In genomic region chr4:40268204-40268813, GRCm38 (mm10) we compare ENCODE assay signal across 8 mouse cellular contexts. TPM values are rescaled to one million over a fixed set of nuclear protein-coding genes. Genes with fewer than 3 reads are reported as not detected.
DNase-seq lines count a peak whose midpoint lies in the region; ATAC-seq lines count a peak whose summit lies in the region.

No protein-coding gene starts in this region.

- peak overlapping the region; percentile 81 for H3K4me3 ChIP-seq in hindbrain, embryonic 11.5 days (ENCODE audit: low read depth, low read length)

- H3K9me3 ChIP-seq in hindbrain, embryonic 11.5 days (ENCODE audit: control insufficient read depth, low read length) = no peaks in the 10 kb centered on the region

- no peaks in the 10 kb centered on the region for H3K4me1 ChIP-seq in hindbrain, embryonic 11.5 days (replicated peaks; ENCODE audit: control insufficient read depth, insufficient read depth, low read length)

- WGBS in hindbrain, embryonic 11.5 days = under 1% methylated on average over 38 of the region's 50 CpGs

- peak; percentile 76 for ATAC-seq in frontal cortex, adult (ENCODE audit: low TSS enrichment)
- ATAC-seq in hindbrain, embryonic 11.5 days (ENCODE audit: low FRiP score) = peak; percentile 86

- DNase-seq in MEL-GATA-1-ER (ENCODE audit: extremely low read depth, low read depth) = peak; percentile 54
- peak; percentile 78 for DNase-seq in cerebellum, adult 8-10 months
- peak; percentile 95 for DNase-seq in hindbrain, embryonic 11.5 days (ENCODE audit: low spot score)
- DNase-seq in layer of hippocampus, postnatal 10 days (ENCODE audit: low spot score in 2 of 2) = peak; percentile 95 to 96
- DNase-seq in lung, postnatal 10 days = peak; percentile 95
- DNase-seq in ovary, postnatal 36 days (ENCODE audit: low spot score) = peak; percentile 93
- peak; percentile 95 for DNase-seq in thymus, postnatal 25 days

- H3K4me2 ChIP-seq in hindbrain, embryonic 11.5 days (replicated peaks; ENCODE audit: low read depth, low read length) = peak overlapping the region; percentile 68

- no peaks in the 10 kb centered on the region; the same call in 1 of the 2 replicates for H3K36me3 ChIP-seq in hindbrain, embryonic 11.5 days (ENCODE audit: control insufficient read depth, insufficient read depth, low read length)

- H3K27me3 ChIP-seq in hindbrain, embryonic 11.5 days (ENCODE audit: control insufficient read depth, insufficient read depth, low read length) = no peaks in the 10 kb centered on the region

- H3K9ac ChIP-seq in hindbrain, embryonic 11.5 days (ENCODE audit: low read depth, low read length) = peak overlapping the region; percentile 86

- peak overlapping the region; percentile 88 for H3K27ac ChIP-seq in hindbrain, embryonic 11.5 days (ENCODE audit: low read depth, low read length)

RNA-seq across cellular contexts. Expression of gene Smim27, which starts 1.1 kb away (rescaled TPM):
- 20.7 and 25.8 TPM in 2 replicates for polyA plus RNA-seq in hindbrain, embryonic 11.5 days (2014; fragmentation: Nextera tagmentation; extraction: Ambion mirVana)
- 10 to 100 TPM; 11.5 to 12.8 TPM for total RNA-seq in layer of hippocampus, postnatal 10 days (2021)

RNA-seq across cellular contexts. Expression of gene Topors, which starts 1.3 kb away (rescaled TPM):
- polyA plus RNA-seq in hindbrain, embryonic 11.5 days (2014; fragmentation: Nextera tagmentation; extraction: Ambion mirVana) = 49.9 and 50.7 TPM in 2 replicates
- 10 to 100 TPM; 17.5 to 20.1 TPM for total RNA-seq in layer of hippocampus, postnatal 10 days (2021)

RNA-seq across cellular contexts. Expression of gene Ndufb6, which starts 10.9 kb away (rescaled TPM):
- 285 and 288 TPM in 2 replicates for polyA plus RNA-seq in hindbrain, embryonic 11.5 days (2014; fragmentation: Nextera tagmentation; extraction: Ambion mirVana)
- total RNA-seq in layer of hippocampus, postnatal 10 days (2021) = 100 to 1,000 TPM; 229 TPM

RNA-seq across cellular contexts. Expression of gene Ddx58, which starts 28.7 kb away (rescaled TPM):
- polyA plus RNA-seq in hindbrain, embryonic 11.5 days (2014; fragmentation: Nextera tagmentation; extraction: Ambion mirVana) = 3.3 and 5.7 TPM in 2 replicates
- total RNA-seq in layer of hippocampus, postnatal 10 days (2021) = 1 to 10 TPM; 4.4 to 5.3 TPM

Comparison
In these comparisons a context has a peak if more than half of its experiments do, and no peak if none do; other contexts are left out.
1. Peak in every context shown above with its lines: DNase-seq, ATAC-seq, H3K4me3 ChIP-seq and H3K27ac ChIP-seq.